Mouse (Mus musculus) mammary gland, adult 2 months (tissue): Measurements from ENCODE around the gene Retnlg. TPM values are rescaled to one million over a fixed set of nuclear protein-coding genes. Genes with fewer than 3 reads are reported as not detected.

Experiments used
- polyA plus RNA-seq: library from polyadenylated mRNA; depleted of rRNA; stranded (reverse); fragments of >200 nt; gene quantifications from 2 replicates; pipeline ENCODE4 v1.2.3, GENCODE M21; 2012; ENCODE audit warnings: low replicate concordance; rRNA removed

Gene Retnlg
- polyA plus RNA-seq, result 2.1 and 5.4 TPM in 2 replicates

GRCm38 (mm10) chr16:48872321-48872720 lies at the start of gene Retnlg:
Retnlg (plus strand) TSS chr16:48872621.

GRCm38 (mm10) chr16:48842266-48842665 lies 30.2 kb upstream of the Retnlg start, which contains the start of gene Retnla:
Retnla (plus strand) TSS chr16:48842551.

Other genes starting within 250 kb of the Retnlg start
- gene Trat1, start 100.6 kb upstream of the Retnlg start, polyA plus RNA-seq, result 0.72 and 2.6 TPM in 2 replicates
- not detected in 2 replicates for gene Retnlb, start 55.8 kb upstream of the Retnlg start, polyA plus RNA-seq
- gene Retnla, start 30.1 kb upstream of the Retnlg start, polyA plus RNA-seq, result 732 and 1,833 TPM in 2 replicates
- gene Dzip3, start 121.5 kb downstream of the Retnlg start, polyA plus RNA-seq, result 1.4 and 3.4 TPM in 2 replicates
- 0.66 and 1.1 TPM in 2 replicates for gene Cip2a, start 121.6 kb downstream of the Retnlg start, polyA plus RNA-seq
- 0.01 TPM in 1 of 2 replicates, not detected in the other for gene Myh15, start 184.9 kb downstream of the Retnlg start, polyA plus RNA-seq